23 mouse cellular contexts compared by ENCODE assay signal in the genomic region with DNA sequence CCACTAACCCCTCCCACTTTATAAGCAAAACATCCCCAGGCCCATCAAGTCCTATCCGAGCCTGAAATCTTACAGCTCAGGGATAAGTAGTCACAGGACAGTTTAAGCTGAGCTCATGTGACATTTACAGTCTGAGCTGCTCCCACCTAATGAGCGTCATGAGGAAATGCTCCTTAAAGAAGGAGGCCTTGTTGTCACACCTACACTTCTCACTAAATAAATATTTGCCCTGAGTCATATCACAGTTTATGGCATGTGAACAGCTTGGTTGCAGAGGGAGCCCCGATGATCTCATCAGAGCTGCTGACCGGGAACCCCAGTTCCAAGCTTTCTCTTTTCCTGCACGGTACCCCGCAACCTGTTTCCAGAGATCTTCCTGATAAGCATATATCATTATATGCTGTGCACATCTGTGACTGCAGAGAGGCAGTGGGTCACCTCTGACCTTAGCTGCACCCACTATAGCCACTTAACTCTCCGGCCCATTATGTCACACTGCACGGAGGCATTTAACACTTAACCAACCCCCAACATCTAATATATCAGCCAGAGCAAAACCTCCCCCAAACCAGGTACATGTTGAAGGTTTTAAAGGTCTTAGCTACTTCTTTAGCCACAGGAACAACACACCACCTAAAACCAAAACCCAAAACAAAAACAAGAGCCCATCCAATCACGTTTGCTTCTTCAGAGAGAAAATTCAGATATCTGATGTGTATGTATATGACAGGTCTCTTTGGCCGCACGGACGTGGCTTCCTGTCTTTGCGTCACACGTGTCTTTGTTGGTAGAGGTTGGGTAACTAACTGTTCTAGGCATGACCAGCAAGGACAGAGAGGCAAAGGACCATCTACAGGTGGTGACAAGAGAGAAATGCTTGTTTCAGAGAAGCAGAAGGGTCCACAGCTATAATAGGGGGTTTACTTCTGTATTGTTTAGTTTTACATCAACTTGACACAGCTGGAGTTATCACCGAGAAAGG. TPM values are rescaled to one million over a fixed set of nuclear protein-coding genes. Genes with fewer than 3 reads are reported as not detected.
DNase-seq lines count a peak whose midpoint lies in the region; ATAC-seq lines count a peak whose summit lies in the region.
"Had no signal": no experiment of that assay in that cellular context is flagged by ENCODE, and none has a peak within 500 bp of the region (broad histone marks: within the 10 kb centered on the region; RNA-seq: fewer than 3 reads in every experiment).

No protein-coding gene starts in this region.

- no peaks in the 10 kb centered on the region for H3K27me3 ChIP-seq in heart, embryonic 10.5 days (ENCODE audit: insufficient read depth, poor library complexity, severe bottlenecking)
- no peaks in the 10 kb centered on the region for H3K27me3 ChIP-seq in liver, embryonic 13.5 days
- H3K27me3 ChIP-seq: CH12.LX; limb, embryonic 13.5 days; megakaryocyte, embryonic 14.5 days; midbrain, embryonic 15.5 days had no signal

- H3K27ac ChIP-seq in heart, embryonic 10.5 days: no peak overlapping the region; the same call in 1 of the 2 replicates
- peak overlapping the region; percentile 99 for H3K27ac ChIP-seq in liver, embryonic 13.5 days
- H3K27ac ChIP-seq: hindbrain, embryonic 14.5 days; limb, embryonic 13.5 days; midbrain, embryonic 15.5 days had no signal

- peak; percentile 85 for ATAC-seq in granulocyte monocyte progenitor cell, adult 5-6 weeks (replicated peaks; ENCODE audit: poor library complexity, severe bottlenecking)
- no peak for ATAC-seq in liver, embryonic 13.5 days (ENCODE audit: low read depth)
- ATAC-seq in neutrophil, adult 5-6 weeks (ENCODE audit: extremely low read depth, insufficient number of reproducible peaks, low FRiP score, poor library complexity, severe bottlenecking): peak; percentile 74
- ATAC-seq: forebrain, embryonic 16.5 days; midbrain, embryonic 15.5 days had no signal

- H3K9me3 ChIP-seq in heart, embryonic 10.5 days: no peaks in the 10 kb centered on the region
- H3K9me3 ChIP-seq in liver, embryonic 13.5 days (replicated peaks): no peaks in the 10 kb centered on the region
- H3K9me3 ChIP-seq: limb, embryonic 13.5 days; megakaryocyte, embryonic 14.5 days; midbrain, embryonic 15.5 days had no signal

- H3K36me3 ChIP-seq in heart, embryonic 10.5 days: no peaks in the 10 kb centered on the region
- no peaks in the 10 kb centered on the region for H3K36me3 ChIP-seq in liver, embryonic 13.5 days
- H3K36me3 ChIP-seq: limb, embryonic 13.5 days; midbrain, embryonic 15.5 days had no signal

- no peak overlapping the region for H3K4me3 ChIP-seq in heart, embryonic 10.5 days
- no peak overlapping the region for H3K4me3 ChIP-seq in liver, embryonic 13.5 days (replicated peaks)
- H3K4me3 ChIP-seq: limb, embryonic 13.5 days; midbrain, embryonic 15.5 days had no signal

- peak overlapping the region; percentile 74 for H3K4me2 ChIP-seq in liver, embryonic 13.5 days
- H3K4me2 ChIP-seq: hindbrain, embryonic 14.5 days; limb, embryonic 13.5 days; midbrain, embryonic 15.5 days had no signal

- DNase-seq in heart, embryonic 10.5 days (ENCODE audit: low spot score): peak; percentile 59
- no peak for DNase-seq in heart, postnatal 4 days
- DNase-seq in liver, embryonic 13.5 days: no peak
- no peak for DNase-seq in spleen, postnatal 10 days (ENCODE audit: low spot score in 2 of 2)
- no peak for DNase-seq in thymus, postnatal 0 days (ENCODE audit: low spot score)
- DNase-seq in neural tube, embryonic 10.5 days (ENCODE audit: extremely low spot score, low spot score): no peak
- DNase-seq: adrenal gland, postnatal 10 days; cerebellum, adult 11 months; cerebellum, postnatal 25 days; heart, adult 18-20 months; heart, postnatal 10 days; kidney, adult 18-20 months; kidney, postnatal 25 days; right cerebral cortex, adult 18-20 months; spleen, adult 18-20 months had no signal

- peaks cover 70% of the 10 kb centered on the region for H3K4me1 ChIP-seq in heart, embryonic 10.5 days
- H3K4me1 ChIP-seq in liver, embryonic 13.5 days (replicated peaks): peaks cover 95% of the 10 kb centered on the region
- H3K4me1 ChIP-seq: limb, embryonic 13.5 days; midbrain, embryonic 15.5 days had no signal

- WGBS in heart, embryonic 10.5 days: 80% methylated on average over 15 of the region's 15 CpGs
- 79% methylated on average over 15 of the region's 15 CpGs for WGBS in liver, embryonic 13.5 days (ENCODE audit: insufficient replicate concordance)

- peak overlapping the region; percentile 69 for H3K9ac ChIP-seq in liver, embryonic 13.5 days
- H3K9ac ChIP-seq: hindbrain, embryonic 14.5 days; limb, embryonic 13.5 days; midbrain, embryonic 15.5 days had no signal

RNA-seq across cellular contexts. Expression of a gene that starts 37.8 kb away (rescaled TPM):
- polyA plus RNA-seq in heart, embryonic 10.5 days (2016; fragmentation: Nextera tagmentation; extraction: Ambion mirVana): 44.5 and 50.9 TPM in 2 replicates
- 10 to 100 TPM; 34.7 to 37.2 TPM for total RNA-seq in heart, postnatal 4 days (2021)
- 31.1 and 32.2 TPM in 2 replicates for total RNA-seq in granulocyte monocyte progenitor cell, adult 5-6 weeks (2014; fragmentation: Nextera tagmentation)
- 8.2 and 8.8 TPM in 2 replicates for total RNA-seq in granulocyte monocyte progenitor cell, adult 5-6 weeks (2017)
- polyA plus RNA-seq in liver, embryonic 13.5 days (2015; fragmentation: Nextera tagmentation; extraction: Ambion mirVana): 29.7 and 34.6 TPM in 2 replicates
- 41.4 and 44.2 TPM in 2 replicates for total RNA-seq in neutrophil, adult 5-6 weeks (2017)
- 56.2 and 63.9 TPM in 2 replicates for polyA plus RNA-seq in thymus, postnatal 0 days (2015; fragmentation: Nextera tagmentation; extraction: Ambion mirVana)

RNA-seq across cellular contexts. Expression of a gene that starts 40.7 kb away (rescaled TPM):
- 6.3 and 7.7 TPM in 2 replicates for polyA plus RNA-seq in heart, embryonic 10.5 days (2016; fragmentation: Nextera tagmentation; extraction: Ambion mirVana)
- total RNA-seq in heart, postnatal 4 days (2021): 10 to 100 TPM; 29.9 to 31.2 TPM
- total RNA-seq in granulocyte monocyte progenitor cell, adult 5-6 weeks (2014; fragmentation: Nextera tagmentation): 14.2 and 19.9 TPM in 2 replicates
- 7.5 and 9.7 TPM in 2 replicates for total RNA-seq in granulocyte monocyte progenitor cell, adult 5-6 weeks (2017)
- 8.5 and 10.2 TPM in 2 replicates for polyA plus RNA-seq in liver, embryonic 13.5 days (2015; fragmentation: Nextera tagmentation; extraction: Ambion mirVana)
- 23.1 and 30.5 TPM in 2 replicates for total RNA-seq in neutrophil, adult 5-6 weeks (2017)
- polyA plus RNA-seq in thymus, postnatal 0 days (2015; fragmentation: Nextera tagmentation; extraction: Ambion mirVana): 5.1 and 6.1 TPM in 2 replicates
